Mouse (Mus musculus): Measurements from ENCODE around the gene Tspan17. TPM values are rescaled to one million over a fixed set of nuclear protein-coding genes. Genes with fewer than 3 reads are reported as not detected.

The Tspan17 gene
- total RNA-seq (2021) = 10 to 100 TPM; 15.3 to 25.3 TPM
- long read RNA-seq, experiment 1, transcript Tspan17-201 (8 exons, 1,585 nt) = major isoform, 9 of 13 reads
- long read RNA-seq, experiment 1, partial matches to known transcripts = 0 of 13 reads
- long read RNA-seq, experiment 1, other reads (novel, unspliced or antisense) = 4 of 13 reads
- long read RNA-seq, experiment 2, transcript Tspan17-201 (8 exons, 1,585 nt) = major isoform, 14 of 35 reads
- long read RNA-seq, experiment 2, partial matches to known transcripts = 1 of 35 reads
- long read RNA-seq, experiment 2, other reads (novel, unspliced or antisense) = 17 of 35 reads

- intact Hi-C loops (cut with DNase I) = no loop called here
- Histone ChIP-seq H3K27ac (peak within 1 kb of the TSS; percentile 88), H3K4me3 (peak within 1 kb of the TSS; percentile 78)
- peak; percentile 99 for DNase-seq
- no peak for TF ChIP-seq CTCF (IDR thresholded peaks at IDR 0.05)
These were observed at the start of gene Tspan17 for GRCm38 (mm10) chr13:54788740-54789560. Tspan17 (plus strand) TSS chr13:54789377.

- intact Hi-C loops (cut with DNase I) = no loop called here
- no peak for TF ChIP-seq CTCF (IDR thresholded peaks at IDR 0.05)
- no peak for DNase-seq
- H3K4me3 ChIP-seq = no peak overlapping the region
- no peak overlapping the region for H3K27ac ChIP-seq
These were observed 43.1 kb upstream of the Tspan17 start for GRCm38 (mm10) chr13:54746110-54746509.

- intact Hi-C loops (cut with DNase I) = no loop called here
- no peak for TF ChIP-seq CTCF (IDR thresholded peaks at IDR 0.05)
- Histone ChIP-seq H3K27ac (no peak overlapping the region), H3K4me3 (no peak overlapping the region)
- no peak for DNase-seq
These were observed 42.3 kb upstream of the Tspan17 start for GRCm38 (mm10) chr13:54746896-54747295.

- Histone ChIP-seq H3K4me3 (no peak overlapping the region), H3K27ac (no peak overlapping the region)
- no peak for TF ChIP-seq CTCF (IDR thresholded peaks at IDR 0.05)
- intact Hi-C loops (cut with DNase I) = no loop called here
- DNase-seq = no peak
These were observed 41.0 kb upstream of the Tspan17 start for GRCm38 (mm10) chr13:54748190-54748589.

GRCm38 (mm10) chr13:54748721-54749060 lies 40.5 kb upstream of the Tspan17 start:
- no peak overlapping the region for H3K4me3 ChIP-seq
- no peak for TF ChIP-seq CTCF (IDR thresholded peaks at IDR 0.05)
- no peak for DNase-seq
- H3K27ac ChIP-seq = no peak overlapping the region
- intact Hi-C loops (cut with DNase I) = no loop called here

- no peak for TF ChIP-seq CTCF (IDR thresholded peaks at IDR 0.05)
- Histone ChIP-seq H3K4me3 (peak overlapping the region; percentile 63), H3K27ac (no peak overlapping the region)
- peak; percentile 31 for DNase-seq
- intact Hi-C loops (cut with DNase I) = no loop called here
These were observed 39.9 kb upstream of the Tspan17 start for GRCm38 (mm10) chr13:54749061-54749863.

- Histone ChIP-seq H3K4me3 (peak within 1 kb of the TSS; percentile 63), H3K27ac (no peak within 1 kb of the TSS)
- intact Hi-C loops (cut with DNase I) = no loop called here
- TF ChIP-seq CTCF (IDR thresholded peaks at IDR 0.05) = no peak
- DNase-seq = no peak
These were observed 39.2 kb upstream of the Tspan17 start, which contains the start of gene Gprin1 for GRCm38 (mm10) chr13:54749864-54750411. Gprin1 (minus strand) TSS chr13:54749874.

- Histone ChIP-seq H3K27ac (no peak overlapping the region), H3K4me3 (no peak overlapping the region)
- DNase-seq = no peak
- TF ChIP-seq CTCF (IDR thresholded peaks at IDR 0.05) = no peak
- intact Hi-C loops (cut with DNase I) = no loop called here
These were observed 38.5 kb upstream of the Tspan17 start for GRCm38 (mm10) chr13:54750699-54751098.

GRCm38 (mm10) chr13:54752656-54753055 lies 36.5 kb upstream of the Tspan17 start:
- no peak for DNase-seq
- TF ChIP-seq CTCF (IDR thresholded peaks at IDR 0.05) = no peak
- intact Hi-C loops (cut with DNase I) = no loop called here
- H3K27ac ChIP-seq = no peak overlapping the region
- no peak overlapping the region for H3K4me3 ChIP-seq

GRCm38 (mm10) chr13:54753733-54754132 lies 35.4 kb upstream of the Tspan17 start:
- no peak overlapping the region for H3K4me3 ChIP-seq
- no peak overlapping the region for H3K27ac ChIP-seq
- intact Hi-C loops (cut with DNase I) = no loop called here
- no peak for TF ChIP-seq CTCF (IDR thresholded peaks at IDR 0.05)
- DNase-seq = no peak

GRCm38 (mm10) chr13:54754169-54755080 lies 34.8 kb upstream of the Tspan17 start:
- intact Hi-C loops (cut with DNase I) = no loop called here
- DNase-seq = no peak
- no peak for TF ChIP-seq CTCF (IDR thresholded peaks at IDR 0.05)
- Histone ChIP-seq H3K4me3 (no peak overlapping the region), H3K27ac (no peak overlapping the region)

Data from gastrocnemius, adult 2 months (tissue).